Mouse (Mus musculus): ENCODE measurements at regions not wholly inside any gene's neighbourhood (a gene's known extent, or its start where the extent isn't known, plus 50 kb on each side); places are given as distances from the start of the nearest gene placed in this dataset.

GRCm38 (mm10) chr12:77099521-77099920 is 137.5 kb upstream of the Max start:
- Histone ChIP-seq H3K27ac (ENCODE audit: insufficient read depth, low read depth, low read length) (no peak overlapping the region), H3K36me3 (ENCODE audit: control insufficient read depth, insufficient read depth, low read length) (no peaks in the 10 kb centered on the region), H3K4me1 (ENCODE audit: control insufficient read depth, insufficient read depth, insufficient read length, low read length) (peaks cover 8% of the 10 kb centered on the region), H3K4me3 (ENCODE audit: low read depth, low read length) (no peak overlapping the region), H3K27me3 (ENCODE audit: control insufficient read depth, insufficient read depth, low read length) (no peaks in the 10 kb centered on the region)
- 46% methylated on average over 5 of the region's 5 CpGs for WGBS
- no peak for TF ChIP-seq POLR2A (IDR thresholded peaks at IDR 0.05; ENCODE audit: low read depth, low read length)
- TF ChIP-seq CTCF (IDR thresholded peaks at IDR 0.05; ENCODE audit: extremely low read depth, insufficient read length, insufficient replicate concordance, low read depth, low read length), result no peak

GRCm38 (mm10) chr12:77098821-77099220 is 136.8 kb upstream of the Max start:
- no peak overlapping the region for H3K4me3 ChIP-seq (ENCODE audit: low read depth, low read length)
- TF ChIP-seq POLR2A (IDR thresholded peaks at IDR 0.05; ENCODE audit: low read depth, low read length) (no peak), CTCF (IDR thresholded peaks at IDR 0.05; ENCODE audit: extremely low read depth, insufficient read length, insufficient replicate concordance, low read depth, low read length) (no peak)
- peaks cover 10% of the 10 kb centered on the region for H3K4me1 ChIP-seq (ENCODE audit: control insufficient read depth, insufficient read depth, insufficient read length, low read length)
- H3K36me3 ChIP-seq (ENCODE audit: control insufficient read depth, insufficient read depth, low read length), result no peaks in the 10 kb centered on the region
- no peaks in the 10 kb centered on the region for H3K27me3 ChIP-seq (ENCODE audit: control insufficient read depth, insufficient read depth, low read length)
- H3K27ac ChIP-seq (ENCODE audit: insufficient read depth, low read depth, low read length), result no peak overlapping the region
- WGBS, result 97% methylated on average over 4 of the region's 4 CpGs

GRCm38 (mm10) chr12:77097831-77098230 is 135.8 kb upstream of the Max start:
- TF ChIP-seq CTCF (IDR thresholded peaks at IDR 0.05; ENCODE audit: extremely low read depth, insufficient read length, insufficient replicate concordance, low read depth, low read length) (no peak), POLR2A (IDR thresholded peaks at IDR 0.05; ENCODE audit: low read depth, low read length) (no peak)
- Histone ChIP-seq H3K4me3 (ENCODE audit: low read depth, low read length) (no peak overlapping the region), H3K36me3 (ENCODE audit: control insufficient read depth, insufficient read depth, low read length) (no peaks in the 10 kb centered on the region), H3K27me3 (ENCODE audit: control insufficient read depth, insufficient read depth, low read length) (no peaks in the 10 kb centered on the region), H3K4me1 (ENCODE audit: control insufficient read depth, insufficient read depth, insufficient read length, low read length) (peaks cover 12% of the 10 kb centered on the region), H3K27ac (ENCODE audit: insufficient read depth, low read depth, low read length) (no peak overlapping the region)
- 99% methylated on average over 2 of the region's 2 CpGs for WGBS

GRCm38 (mm10) chr12:77096461-77096860 is 134.5 kb upstream of the Max start:
- 89% methylated on average over 4 of the region's 4 CpGs for WGBS
- Histone ChIP-seq H3K4me3 (ENCODE audit: low read depth, low read length) (no peak overlapping the region), H3K27ac (ENCODE audit: insufficient read depth, low read depth, low read length) (no peak overlapping the region), H3K36me3 (ENCODE audit: control insufficient read depth, insufficient read depth, low read length) (no peaks in the 10 kb centered on the region), H3K27me3 (ENCODE audit: control insufficient read depth, insufficient read depth, low read length) (no peaks in the 10 kb centered on the region), H3K4me1 (ENCODE audit: control insufficient read depth, insufficient read depth, insufficient read length, low read length) (peaks cover 14% of the 10 kb centered on the region)
- TF ChIP-seq POLR2A (IDR thresholded peaks at IDR 0.05; ENCODE audit: low read depth, low read length) (no peak), CTCF (IDR thresholded peaks at IDR 0.05; ENCODE audit: extremely low read depth, insufficient read length, insufficient replicate concordance, low read depth, low read length) (no peak)

GRCm38 (mm10) chr12:77094999-77095915 is 133.3 kb upstream of the Max start:
- WGBS, result 28% methylated on average over 3 of the region's 3 CpGs
- peak overlapping the region; percentile 78 for H3K27ac ChIP-seq (ENCODE audit: insufficient read depth, low read depth, low read length)
- H3K4me3 ChIP-seq (ENCODE audit: low read depth, low read length), result no peak overlapping the region
- TF ChIP-seq CTCF (IDR thresholded peaks at IDR 0.05; ENCODE audit: extremely low read depth, insufficient read length, insufficient replicate concordance, low read depth, low read length), result no peak
- peaks cover 14% of the 10 kb centered on the region for H3K4me1 ChIP-seq (ENCODE audit: control insufficient read depth, insufficient read depth, insufficient read length, low read length)
- H3K36me3 ChIP-seq (ENCODE audit: control insufficient read depth, insufficient read depth, low read length), result no peaks in the 10 kb centered on the region
- no peaks in the 10 kb centered on the region for H3K27me3 ChIP-seq (ENCODE audit: control insufficient read depth, insufficient read depth, low read length)

GRCm38 (mm10) chr12:77094168-77094567 is 132.2 kb upstream of the Max start:
- TF ChIP-seq CTCF (IDR thresholded peaks at IDR 0.05; ENCODE audit: extremely low read depth, insufficient read length, insufficient replicate concordance, low read depth, low read length) (no peak), POLR2A (IDR thresholded peaks at IDR 0.05; ENCODE audit: low read depth, low read length) (no peak)
- Histone ChIP-seq H3K27ac (ENCODE audit: insufficient read depth, low read depth, low read length) (no peak overlapping the region), H3K27me3 (ENCODE audit: control insufficient read depth, insufficient read depth, low read length) (no peaks in the 10 kb centered on the region), H3K4me3 (ENCODE audit: low read depth, low read length) (no peak overlapping the region), H3K4me1 (ENCODE audit: control insufficient read depth, insufficient read depth, insufficient read length, low read length) (peaks cover 9% of the 10 kb centered on the region), H3K36me3 (ENCODE audit: control insufficient read depth, insufficient read depth, low read length) (no peaks in the 10 kb centered on the region)
- 86% methylated on average over 7 of the region's 7 CpGs for WGBS

- WGBS, result 33% methylated on average over 3 of the region's 3 CpGs
- peaks cover 9% of the 10 kb centered on the region for H3K4me1 ChIP-seq (ENCODE audit: control insufficient read depth, insufficient read depth, insufficient read length, low read length)
- no peaks in the 10 kb centered on the region for H3K36me3 ChIP-seq (ENCODE audit: control insufficient read depth, insufficient read depth, low read length)
- TF ChIP-seq CTCF (IDR thresholded peaks at IDR 0.05; ENCODE audit: extremely low read depth, insufficient read length, insufficient replicate concordance, low read depth, low read length), result no peak
- TF ChIP-seq POLR2A (IDR thresholded peaks at IDR 0.05; ENCODE audit: low read depth, low read length), result no peak
- H3K27me3 ChIP-seq (ENCODE audit: control insufficient read depth, insufficient read depth, low read length), result no peaks in the 10 kb centered on the region
- H3K4me3 ChIP-seq (ENCODE audit: low read depth, low read length), result no peak overlapping the region
- H3K27ac ChIP-seq (ENCODE audit: insufficient read depth, low read depth, low read length), result no peak overlapping the region
These were observed 130.7 kb upstream of the Max start for GRCm38 (mm10) chr12:77092741-77093140.

All from small intestine, adult 2 months (tissue).